Mouse (Mus musculus) embryonic facial prominence, embryonic 11.5 days (tissue): ENCODE data around the gene Gpr3. TPM values are rescaled to one million over a fixed set of nuclear protein-coding genes. Genes with fewer than 3 reads are reported as not detected.

Experiments
- ATAC-seq: fragments of 200-750 bp; cut with Nextera tagmentation; replicated peaks from 2 replicates; pipeline ENCODE4 v1.8.0; 2017; ENCODE audit warnings: low read depth; ENCODE audit not compliant: insufficient number of reproducible peaks, low FRiP score, low TSS enrichment
- DNase-seq: peaks from one replicate; pipeline ENCODE4 v3.0.0-alpha.2; 2015; ENCODE audit warnings: low spot score
- H3K27ac ChIP-seq: fragments of 300-500 bp; sonication (generic); replicated peaks from 2 replicates; pipeline ENCODE4 v1.5.1; 2014; ENCODE audit warnings: mild to moderate bottlenecking, low read depth, low read length, control low read depth
- H3K27me3 ChIP-seq: fragments of 300-500 bp; sonication (generic); 2 replicates; pipeline ENCODE4 v1.6.1; 2014; ENCODE audit warnings: mild to moderate bottlenecking, low read length, moderate library complexity, mixed read lengths; ENCODE audit not compliant: control insufficient read depth, insufficient read depth
- H3K36me3 ChIP-seq: fragments of 300-500 bp; sonication (generic); replicated peaks from 2 replicates; pipeline ENCODE4 v1.6.1; 2014; ENCODE audit warnings: low read depth, mild to moderate bottlenecking, low read length, moderate library complexity, mixed read lengths; ENCODE audit not compliant: control insufficient read depth, insufficient read depth
- H3K4me1 ChIP-seq: fragments of 300-500 bp; sonication (generic); 2 replicates; pipeline ENCODE4 v1.6.1; 2014; ENCODE audit warnings: low read length, mixed read lengths; ENCODE audit not compliant: control insufficient read depth, insufficient read depth
- H3K4me2 ChIP-seq: fragments of 300-500 bp; sonication (generic); 2 replicates; pipeline ENCODE4 v1.6.1; 2014; ENCODE audit warnings: low read depth, mild to moderate bottlenecking, control low read depth, low read length, moderate library complexity
- H3K4me3 ChIP-seq: fragments of 300-500 bp; sonication (generic); 2 replicates; pipeline ENCODE4 v1.5.1; 2014; ENCODE audit warnings: low read depth, low read length, control low read depth
- H3K9ac ChIP-seq: fragments of 300-500 bp; sonication (generic); replicated peaks from 2 replicates; pipeline ENCODE4 v1.6.1; 2014; ENCODE audit warnings: mild to moderate bottlenecking, control low read depth, low read length
- H3K9me3 ChIP-seq: fragments of 300-500 bp; sonication (generic); replicated peaks from 2 replicates; pipeline ENCODE4 v1.6.1; 2016; ENCODE audit warnings: mild to moderate bottlenecking, low read length, inconsistent platforms, mixed read lengths; ENCODE audit not compliant: control insufficient read depth
- WGBS: fragments of 180-500 bp; shearing (Covaris S2); extraction: QIAGEN DNeasy Blood & Tissue Kit; methylation state at CpG from one replicate; pipeline ENCODE4 v1.1.7; 2014; 5-methylcytosine and 5-hydroxymethylcytosine counted together
- microRNA-seq: library from miRNA; unstranded; fragments of <30 nt; microRNA quantifications from one replicate; pipeline ENCODE4, GENCODE M21; 2016; ENCODE audit warnings: borderline number of aligned reads
- polyA plus RNA-seq: library from polyadenylated mRNA; unstranded; fragments of >200 nt; fragmentation: Nextera tagmentation; extraction: Ambion mirVana; gene quantifications from 2 replicates; pipeline ENCODE4 v1.2.1, GENCODE M21; 2014

Gpr3 gene
- polyA plus RNA-seq, 1 experiment from 2014 or later = 0.48 TPM

DNA sequence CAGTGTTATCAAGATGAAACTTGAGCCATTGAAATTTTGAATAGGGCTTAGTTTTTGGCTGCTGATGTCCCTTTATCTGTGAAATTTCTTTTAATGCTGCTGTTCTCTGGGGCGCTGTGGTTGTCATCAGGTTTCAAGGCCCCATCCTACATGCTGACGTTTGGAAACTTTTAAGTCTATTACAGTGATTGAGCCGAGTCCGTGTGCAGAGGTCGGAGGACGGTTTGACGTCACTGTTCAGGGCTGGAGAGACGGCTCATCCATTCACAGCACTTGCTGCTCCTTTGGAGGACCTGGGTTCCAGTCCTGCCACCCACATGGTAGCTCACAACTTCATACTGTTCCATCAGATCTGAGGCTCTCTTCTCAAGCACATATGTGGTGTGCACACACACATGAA is 52.1 kb downstream of the Gpr3 start:
- H3K9ac ChIP-seq = no peak overlapping the region
- 80% methylated on average over 8 of the region's 8 CpGs for WGBS
- ATAC-seq (no peak), DNase-seq (no peak)
- no peak overlapping the region for H3K4me3 ChIP-seq
- H3K9me3 ChIP-seq = no peaks in the 10 kb centered on the region
- no peak overlapping the region for H3K27ac ChIP-seq
- no peak overlapping the region for H3K4me2 ChIP-seq
- no peaks in the 10 kb centered on the region for H3K27me3 ChIP-seq
- H3K36me3 ChIP-seq = no peaks in the 10 kb centered on the region
- no peaks in the 10 kb centered on the region for H3K4me1 ChIP-seq

DNA sequence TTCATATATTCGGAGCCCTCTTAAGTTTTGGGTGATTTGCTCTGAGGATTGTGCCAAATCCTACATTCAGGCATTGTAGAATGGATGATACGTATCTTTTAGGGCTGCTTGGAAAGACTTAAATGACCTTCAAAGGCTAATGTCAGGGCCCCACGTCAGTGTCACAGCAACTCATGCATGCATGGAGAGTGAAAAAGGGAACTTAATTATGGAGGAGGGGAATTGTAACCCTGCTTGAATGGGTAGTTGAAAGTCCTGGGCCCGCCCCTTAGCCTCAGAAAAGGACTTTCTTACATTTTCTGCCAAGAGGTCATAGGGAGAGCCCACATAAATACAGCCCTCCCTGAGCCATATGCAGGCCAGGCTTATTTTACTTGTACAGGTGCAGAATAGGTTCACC is 52.7 kb downstream of the Gpr3 start:
- Histone ChIP-seq H3K4me2 (no peak overlapping the region), H3K36me3 (no peaks in the 10 kb centered on the region), H3K4me1 (no peaks in the 10 kb centered on the region), H3K9me3 (no peaks in the 10 kb centered on the region), H3K9ac (no peak overlapping the region), H3K4me3 (no peak overlapping the region), H3K27me3 (no peaks in the 10 kb centered on the region), H3K27ac (no peak overlapping the region)
- ATAC-seq = no peak
- no peak for DNase-seq
- 69% methylated on average over 4 of the region's 4 CpGs for WGBS

Small RNA genes lying within 50 kb of the gene (microRNA-seq; reads per million reads assigned to microRNA genes)
- gene Mir7017 = not detected

Other genes with a start within 250 kb of the Gpr3 start
- gene Fgr, start 238.4 kb downstream of the Gpr3 start, polyA plus RNA-seq = 0.08 and 0.20 TPM in 2 replicates
- 6.6 and 7.7 TPM in 2 replicates for gene Ahdc1, start 201.3 kb downstream of the Gpr3 start, polyA plus RNA-seq
- gene Wasf2, start 82.0 kb downstream of the Gpr3 start, polyA plus RNA-seq = 66.9 and 75.9 TPM in 2 replicates
- gene Cd164l2, start 405 bp downstream of the Gpr3 start, polyA plus RNA-seq = 1.1 and 2.0 TPM in 2 replicates
- 1.8 and 1.9 TPM in 2 replicates for gene Map3k6, start 28.3 kb upstream of the Gpr3 start, polyA plus RNA-seq
- gene Sytl1, start 50.6 kb upstream of the Gpr3 start, polyA plus RNA-seq = 1.1 and 1.2 TPM in 2 replicates
- gene Tmem222, start 65.3 kb upstream of the Gpr3 start, polyA plus RNA-seq = 82.0 and 87.9 TPM in 2 replicates
- gene Wdtc1, start 140.9 kb upstream of the Gpr3 start, polyA plus RNA-seq = 16.7 and 18.7 TPM in 2 replicates
- gene Slc9a1, start 157.2 kb upstream of the Gpr3 start, polyA plus RNA-seq = 4.7 and 5.6 TPM in 2 replicates